Mouse (Mus musculus) frontal cortex, postnatal 14 days (tissue): ENCODE measurements around the gene Fbxo46.
"Not testable (repeated sequence)": the region's sequence is repeated elsewhere in the genome, so short reads cannot be mapped to it uniquely, and the experiment has no call there.

Experiments
- DNase-seq, 2 experiments: peaks; one replicate each; pipeline ENCODE4 v3.0.0; 2022; ENCODE audit warnings: low spot score in 2 of 2

Fbxo46 gene

GRCm38 (mm10) chr7:19119631-19120429 lies at the start of gene Fbxo46:
Gene Fbxo46 (plus strand): TSS chr7:19119859.
- peak; percentile 88 to 91 for DNase-seq

- not testable (repeated sequence) for DNase-seq
These were observed 48.6 kb upstream of the Fbxo46 start for GRCm38 (mm10) chr7:19071024-19071423.

- peak in 1 of 2 experiments; percentile 5 for DNase-seq
These were observed 46.2 kb upstream of the Fbxo46 start for GRCm38 (mm10) chr7:19073504-19073903.

GRCm38 (mm10) chr7:19074494-19074893 lies 45.2 kb upstream of the Fbxo46 start:
- no peak for DNase-seq

GRCm38 (mm10) chr7:19075231-19075630 lies 44.4 kb upstream of the Fbxo46 start:
- no peak for DNase-seq

GRCm38 (mm10) chr7:19075723-19076585 lies 43.7 kb upstream of the Fbxo46 start, which contains the start of gene Dmwd:
Gene Dmwd (plus strand): TSS chr7:19076227.
- peak; percentile 95 to 98 for DNase-seq

- DNase-seq: no peak
These were observed 43.1 kb upstream of the Fbxo46 start for GRCm38 (mm10) chr7:19076586-19076991.

GRCm38 (mm10) chr7:19077761-19078160 lies 41.9 kb upstream of the Fbxo46 start:
- no peak for DNase-seq

- DNase-seq: no peak
These were observed 40.9 kb upstream of the Fbxo46 start for GRCm38 (mm10) chr7:19078732-19079131.

GRCm38 (mm10) chr7:19080451-19080950 lies 39.2 kb upstream of the Fbxo46 start:
- no peak for DNase-seq

GRCm38 (mm10) chr7:19082171-19082570 lies 37.5 kb upstream of the Fbxo46 start:
- DNase-seq: no peak

- DNase-seq: no peak
These were observed 36.6 kb upstream of the Fbxo46 start for GRCm38 (mm10) chr7:19083096-19083495.

- DNase-seq: no peak
These were observed 36.0 kb upstream of the Fbxo46 start, which contains the start of gene Dmpk for GRCm38 (mm10) chr7:19083701-19084100. Gene Dmpk (plus strand): TSS chr7:19083849.

GRCm38 (mm10) chr7:19084277-19084771 lies 35.3 kb upstream of the Fbxo46 start:
- DNase-seq: no peak

- DNase-seq: no peak
These were observed 34.7 kb upstream of the Fbxo46 start for GRCm38 (mm10) chr7:19084921-19085473.

GRCm38 (mm10) chr7:19085495-19085894 lies 34.2 kb upstream of the Fbxo46 start:
- DNase-seq: no peak

- DNase-seq: no peak
These were observed 33.6 kb upstream of the Fbxo46 start for GRCm38 (mm10) chr7:19086042-19086441.

GRCm38 (mm10) chr7:19086760-19087159 lies 32.9 kb upstream of the Fbxo46 start:
- no peak for DNase-seq

- no peak for DNase-seq
These were observed 30.8 kb upstream of the Fbxo46 start for GRCm38 (mm10) chr7:19088813-19089212.

GRCm38 (mm10) chr7:19091913-19092312 lies 27.7 kb upstream of the Fbxo46 start:
- DNase-seq: no peak

- no peak for DNase-seq
These were observed 27.1 kb upstream of the Fbxo46 start for GRCm38 (mm10) chr7:19092381-19093173.
